Mouse (Mus musculus) NIH3T3 (cell line): Measurements from ENCODE around the gene Rad51b.
A peak's percentile ranks its signal among the peaks of the same experiment; 100 is the strongest.

Experiments
- DNase-seq: peaks from one replicate; pipeline ENCODE4 v3.0.0-alpha.2; 2012; ENCODE audit warnings: low read depth

Rad51b gene

DNA sequence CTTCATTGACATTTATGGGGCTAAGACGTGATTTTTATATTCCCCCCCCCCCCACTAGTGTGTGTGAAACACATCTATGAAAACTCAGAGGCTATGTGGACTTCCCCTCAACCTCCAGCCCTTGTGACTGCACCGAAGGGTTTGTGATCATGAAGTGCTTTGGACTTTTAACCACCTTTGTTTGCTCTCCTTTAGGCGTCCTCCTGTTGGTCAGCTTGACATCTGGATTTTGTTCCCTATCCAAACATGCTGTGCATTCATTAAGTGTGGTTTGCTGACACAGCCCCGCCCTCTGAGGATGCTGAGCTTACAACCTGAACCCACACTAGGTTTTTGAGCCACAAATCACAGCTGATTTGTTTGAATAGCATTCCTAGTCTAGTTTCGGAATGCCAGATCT lies 502.3 kb downstream of the Rad51b start:
- no peak for DNase-seq

DNA sequence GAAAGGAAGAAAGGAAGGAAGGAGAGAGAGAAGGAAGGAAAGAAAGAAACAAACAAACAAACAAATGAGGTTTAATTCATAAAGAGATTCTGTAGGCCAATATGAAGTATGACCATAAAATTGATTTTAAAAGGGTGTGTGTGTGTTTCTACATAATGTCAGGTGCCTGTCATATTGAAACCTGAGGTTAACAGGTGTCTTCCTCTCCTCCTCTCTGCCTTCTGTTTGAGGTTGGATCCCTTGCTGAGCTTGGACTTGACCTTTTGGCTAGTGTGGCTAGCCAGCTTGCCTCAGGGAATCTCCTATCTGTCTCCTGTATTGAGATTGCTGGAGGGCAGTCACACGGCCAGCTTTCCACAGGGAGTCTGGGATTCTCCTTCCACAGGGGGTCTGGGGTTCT lies 506.6 kb downstream of the Rad51b start:
- DNase-seq, result no peak

DNA sequence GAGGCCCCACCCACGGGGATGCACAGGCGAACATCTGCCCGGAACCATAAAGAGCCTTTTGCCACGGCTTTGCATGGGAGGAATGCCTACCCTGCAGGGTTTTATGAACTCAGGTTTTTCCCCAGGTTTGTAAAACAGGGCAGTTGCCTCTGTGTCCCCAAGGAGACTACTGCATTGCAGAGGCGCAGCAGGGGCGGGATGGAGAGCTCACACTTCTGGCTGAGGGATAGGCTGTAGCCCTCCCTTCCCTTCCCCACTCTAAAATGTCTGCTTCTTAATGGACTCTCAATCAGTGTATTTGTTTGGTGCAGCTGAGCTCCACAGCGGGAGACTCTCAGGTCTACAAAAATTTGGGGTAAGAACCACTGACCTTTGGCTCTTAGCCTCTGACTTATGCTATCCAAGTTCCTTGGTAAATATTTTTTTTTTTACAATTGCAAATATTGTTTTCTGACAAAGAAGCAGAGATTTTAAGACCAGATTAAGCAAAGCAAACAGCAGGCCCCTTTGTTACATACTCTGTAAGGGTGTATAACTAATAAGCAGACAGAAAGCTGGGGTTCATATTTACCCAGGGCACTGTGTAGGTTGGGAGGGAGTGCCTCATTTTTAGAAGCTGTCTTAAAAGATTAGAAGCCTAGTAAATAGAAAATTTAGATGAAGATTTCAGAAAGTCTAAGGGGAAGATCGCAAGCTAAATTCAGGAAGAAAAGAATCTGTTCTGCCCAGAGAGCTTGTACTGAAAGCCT lies 507.9 kb downstream of the Rad51b start:
- no peak for DNase-seq

DNA sequence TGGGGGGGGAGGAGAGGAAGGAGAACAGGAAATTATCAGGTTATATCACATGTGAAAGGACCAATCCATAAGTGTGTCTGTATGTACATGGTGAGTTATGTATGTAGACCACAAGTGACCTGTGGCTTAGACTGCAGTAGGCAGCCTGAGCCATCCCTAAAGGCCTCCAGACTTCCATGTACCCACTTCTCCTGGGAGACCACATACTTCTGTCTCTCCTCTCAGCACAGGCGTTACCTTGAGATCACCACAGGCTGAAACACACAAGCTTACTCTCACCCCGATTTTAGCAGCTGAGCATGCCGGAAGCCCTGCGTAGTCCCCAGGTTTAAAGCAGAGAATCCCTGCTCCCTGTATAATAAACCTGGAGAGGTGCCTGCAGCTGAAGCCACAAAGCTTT lies 509.9 kb downstream of the Rad51b start:
- no peak for DNase-seq

DNA sequence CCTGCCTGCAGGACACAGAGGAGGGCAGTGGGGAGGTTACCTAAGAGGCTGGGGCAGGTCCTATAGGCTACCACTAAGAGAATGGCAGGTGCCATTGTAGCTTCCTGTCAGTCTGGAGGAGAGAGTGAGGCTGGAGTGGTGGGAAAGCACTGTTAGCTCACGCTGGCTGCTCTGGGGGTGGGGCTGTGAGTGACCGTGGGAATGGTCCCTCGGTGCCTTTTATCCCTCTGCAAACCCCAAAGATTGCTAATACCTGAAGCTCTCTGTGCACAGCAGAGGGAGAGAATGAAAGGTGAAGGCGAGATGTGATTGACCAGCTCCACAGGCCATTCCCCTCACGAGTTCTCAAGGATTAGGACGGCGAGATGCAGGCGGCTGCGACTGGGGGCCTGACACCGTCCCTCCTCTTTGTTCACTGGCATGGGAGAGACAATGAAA lies 510.3 kb downstream of the Rad51b start:
- no peak for DNase-seq

DNA sequence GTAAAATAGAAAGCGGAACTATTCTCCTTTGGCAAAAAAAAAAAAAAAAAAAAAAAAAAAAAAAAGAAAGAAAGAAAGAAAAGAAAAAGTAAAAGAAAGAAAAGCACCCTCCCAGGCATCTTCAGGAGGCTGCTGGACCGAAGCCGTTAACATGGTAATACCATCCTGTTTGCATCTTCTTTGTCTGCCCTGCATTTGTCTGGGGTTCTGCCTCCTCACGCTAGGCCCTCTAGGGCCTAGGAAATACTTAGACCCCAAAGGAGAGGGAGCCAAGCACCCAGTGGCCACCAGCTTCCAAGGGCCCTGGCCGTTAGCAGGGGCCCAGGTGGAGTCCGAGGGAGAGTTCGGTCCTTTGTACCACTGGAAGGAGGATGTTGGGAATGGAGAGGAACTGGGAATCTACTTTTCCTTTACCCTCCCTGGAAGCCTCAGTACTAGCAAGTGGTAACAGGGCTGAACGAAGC lies 510.9 kb downstream of the Rad51b start:
- DNase-seq, result no peak

DNA sequence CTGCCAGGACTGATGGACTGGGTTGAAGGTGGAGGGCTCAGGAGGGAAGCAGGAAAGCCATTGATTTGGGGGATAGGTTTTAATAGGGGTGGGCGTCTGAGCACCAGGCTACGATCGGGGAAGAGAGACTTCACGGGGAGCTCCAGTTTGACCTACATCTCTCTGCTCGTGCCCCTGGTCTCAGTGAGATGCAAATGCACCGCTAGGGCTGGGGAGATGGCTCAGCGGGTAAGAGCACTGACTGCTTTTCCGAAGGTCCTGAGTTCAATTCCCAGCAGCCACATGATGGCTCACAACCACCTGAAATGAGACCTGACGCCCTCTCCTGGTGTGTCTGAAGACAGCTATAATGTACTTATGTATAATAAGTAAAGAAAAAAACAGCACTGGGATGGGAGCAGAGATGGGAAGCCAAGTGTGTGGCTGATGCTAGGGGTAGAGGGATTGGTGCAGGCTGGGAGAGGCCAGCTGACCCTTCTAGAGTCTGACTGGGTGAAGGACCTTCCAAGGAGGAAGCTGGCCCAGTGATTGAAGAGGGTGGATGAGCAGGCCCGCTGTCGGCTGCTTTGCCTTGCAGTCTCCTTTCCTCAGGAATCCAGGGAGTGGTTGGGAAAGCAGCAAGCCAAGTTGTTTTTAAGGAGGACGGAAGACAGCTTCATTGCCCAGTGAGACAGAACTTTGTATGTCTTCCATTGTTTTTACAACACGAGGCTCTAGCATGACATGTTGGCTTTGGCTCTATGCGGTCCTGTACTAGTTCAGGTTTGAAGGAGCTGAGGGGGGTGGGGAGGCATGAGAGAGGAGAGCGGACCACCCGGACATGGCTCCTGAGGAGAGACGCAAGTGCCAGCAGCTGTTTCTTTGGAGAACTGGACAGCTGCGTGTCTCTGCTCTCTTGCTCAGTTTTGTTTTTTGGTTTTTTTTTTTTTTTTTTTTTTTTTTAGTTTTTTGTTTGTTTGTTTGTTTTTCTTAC lies 511.6 kb downstream of the Rad51b start:
- DNase-seq, result no peak

DNA sequence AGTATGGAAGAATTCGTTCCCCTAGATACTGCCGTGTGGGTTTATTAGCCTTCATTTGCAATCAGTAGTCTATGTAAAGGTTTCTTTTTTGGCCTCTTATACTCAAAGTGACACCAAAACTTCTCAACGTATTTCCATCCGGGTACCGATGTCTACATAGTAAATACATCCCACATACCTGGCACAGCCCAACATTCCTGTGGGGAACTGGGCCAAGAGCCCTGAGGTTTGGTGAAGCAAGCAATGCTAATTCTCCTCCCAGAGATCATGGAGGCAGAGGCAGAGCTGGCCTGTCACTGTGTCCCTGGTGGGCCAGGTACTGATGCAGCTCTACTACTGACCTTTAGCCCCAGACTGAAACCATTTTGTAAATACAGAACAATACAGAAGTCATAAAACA lies 512.4 kb downstream of the Rad51b start:
- peak; percentile 60 for DNase-seq

DNA sequence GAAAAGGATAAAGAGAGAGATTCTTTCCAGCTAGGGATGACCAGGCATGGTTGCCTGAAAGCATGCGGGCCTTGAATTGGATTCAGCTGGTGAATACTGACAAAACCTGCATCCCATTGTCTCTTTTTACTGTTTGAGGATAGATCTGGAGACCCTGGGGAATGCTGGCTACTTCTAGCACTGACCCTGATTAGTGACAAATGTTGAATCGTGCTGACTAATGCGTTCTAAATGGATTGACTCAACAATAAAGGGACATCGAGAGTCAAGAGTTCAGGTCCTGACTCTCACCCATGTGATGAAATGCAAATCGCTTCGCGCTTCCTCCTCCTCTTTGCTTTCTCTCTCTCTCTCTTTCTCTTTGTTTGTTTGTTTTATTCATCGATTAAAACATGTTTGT lies 515.3 kb downstream of the Rad51b start:
- DNase-seq, result peak; percentile 29

DNA sequence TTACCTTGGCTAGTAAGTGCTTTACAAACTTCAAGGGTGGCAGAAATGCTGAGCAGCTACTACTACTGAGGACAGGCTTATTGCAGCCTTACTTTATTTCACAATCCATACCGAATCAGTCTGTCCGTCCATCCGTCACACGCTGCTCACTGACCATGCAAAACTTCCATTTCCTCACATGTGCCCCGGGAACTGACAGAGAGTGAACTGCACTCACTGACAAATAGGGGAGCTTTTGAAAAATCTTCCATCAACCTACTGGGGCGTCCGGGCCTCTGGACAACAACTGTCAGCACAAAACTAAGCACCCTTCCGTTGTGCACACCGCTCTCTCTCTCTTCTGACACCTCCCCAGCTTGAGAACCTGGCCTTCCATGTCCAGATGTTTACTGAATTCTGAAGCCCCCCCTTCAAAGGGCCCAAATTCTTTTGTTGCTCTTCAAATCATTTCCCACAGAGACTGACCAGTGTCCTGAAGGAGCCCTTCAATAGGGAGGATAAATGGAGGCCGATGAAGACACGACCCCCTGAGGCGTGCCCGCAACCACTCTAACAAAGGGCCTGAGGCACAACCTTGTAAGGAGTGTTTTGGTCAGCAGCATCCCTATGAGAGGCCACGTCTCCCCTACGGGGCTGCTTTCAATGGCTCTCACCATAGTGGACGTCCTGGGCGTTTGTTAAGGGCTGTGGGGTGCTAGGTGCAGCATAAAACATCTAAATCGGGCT lies 515.9 kb downstream of the Rad51b start:
- no peak for DNase-seq

DNA sequence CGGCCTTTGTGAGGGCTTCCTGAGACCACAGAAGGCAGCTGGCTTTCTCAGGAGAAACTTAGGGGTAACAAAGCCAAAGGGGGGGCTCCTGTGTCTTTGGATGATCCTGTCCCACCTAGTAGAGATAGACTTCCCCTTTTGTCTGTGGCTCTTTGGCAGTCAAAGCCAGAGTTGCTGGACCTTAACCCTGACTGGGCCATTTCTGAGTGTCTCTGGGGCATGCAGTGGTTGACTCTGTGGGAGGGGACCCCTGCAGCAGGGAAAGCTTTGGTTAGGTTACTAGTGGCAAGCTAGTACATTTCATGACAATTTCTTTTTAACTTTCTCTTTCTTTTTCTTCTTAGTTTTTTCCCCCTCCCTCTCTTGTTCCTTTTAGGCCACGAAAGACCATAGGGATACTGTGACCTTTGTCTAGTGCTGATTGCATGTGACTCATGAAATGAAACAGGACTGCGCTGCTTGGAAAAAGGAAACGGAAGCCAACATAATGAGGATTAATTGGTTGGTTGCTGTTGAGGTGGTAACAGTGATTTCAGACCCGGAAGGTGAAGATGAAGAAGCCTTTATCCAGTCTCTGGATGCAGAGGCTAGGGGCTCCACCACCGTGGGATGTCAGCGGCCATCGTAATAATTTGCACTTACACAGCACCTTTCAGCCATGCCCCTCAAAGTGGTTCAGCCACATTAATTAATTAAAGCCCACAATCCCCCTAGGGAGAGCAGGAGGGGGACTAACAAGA lies 516.7 kb downstream of the Rad51b start:
- DNase-seq, result no peak

DNA sequence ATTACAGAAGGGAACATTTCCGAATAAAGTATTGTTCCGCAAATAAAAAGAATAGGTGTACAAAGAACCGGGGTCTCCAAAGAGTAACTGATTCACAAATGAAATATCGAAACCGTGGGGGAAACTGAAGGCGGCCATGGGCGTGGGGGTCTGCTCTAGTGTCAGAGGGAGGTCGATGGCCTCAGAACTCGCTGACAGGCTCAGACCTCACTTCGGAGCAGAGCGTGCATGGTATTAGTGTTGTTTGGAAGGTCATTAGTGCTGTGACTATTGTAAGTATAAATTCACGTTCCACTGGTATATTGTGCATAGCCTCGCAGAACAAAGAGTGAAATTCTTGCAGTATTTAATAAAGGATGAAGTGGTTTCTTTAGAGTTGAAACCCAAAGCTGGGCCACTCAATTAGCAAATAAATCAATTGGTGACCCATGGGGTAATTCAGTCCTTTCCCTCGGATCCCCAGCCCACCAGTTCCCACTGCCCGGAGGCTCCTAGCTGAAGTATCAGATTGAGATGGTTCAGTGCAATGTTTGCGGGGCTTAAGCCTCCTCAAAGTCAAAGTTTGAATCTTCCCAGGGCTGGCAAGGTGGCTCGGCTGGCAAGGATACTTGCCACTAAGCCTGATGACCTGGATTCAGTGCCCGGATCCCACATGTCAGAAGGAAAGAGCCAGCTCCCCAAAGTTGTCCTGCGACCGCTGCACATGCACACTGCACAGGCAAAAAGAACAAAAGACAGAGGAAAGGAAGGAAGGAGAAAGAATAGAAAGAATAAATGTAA lies 517.4 kb downstream of the Rad51b start:
- no peak for DNase-seq

DNA sequence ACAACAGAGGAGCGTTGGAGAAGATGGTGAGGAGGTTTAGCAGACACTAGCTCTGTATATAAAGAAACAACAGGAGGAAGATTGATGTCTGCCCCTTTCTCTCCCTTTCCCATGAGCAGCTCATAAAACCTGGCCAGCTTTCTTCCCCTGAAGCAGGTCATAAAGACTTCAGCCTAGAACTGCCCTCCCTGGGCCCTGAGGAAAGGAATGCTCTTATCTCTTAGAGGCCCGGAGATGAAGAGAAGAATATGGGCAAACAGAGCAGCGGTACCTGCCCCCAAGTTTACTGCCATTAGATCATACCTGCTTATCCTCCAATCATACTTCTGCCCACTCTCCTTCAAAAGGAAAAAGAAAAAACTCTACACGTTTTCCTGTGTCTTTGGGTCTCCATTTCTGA lies 519.2 kb downstream of the Rad51b start:
- no peak for DNase-seq

DNA sequence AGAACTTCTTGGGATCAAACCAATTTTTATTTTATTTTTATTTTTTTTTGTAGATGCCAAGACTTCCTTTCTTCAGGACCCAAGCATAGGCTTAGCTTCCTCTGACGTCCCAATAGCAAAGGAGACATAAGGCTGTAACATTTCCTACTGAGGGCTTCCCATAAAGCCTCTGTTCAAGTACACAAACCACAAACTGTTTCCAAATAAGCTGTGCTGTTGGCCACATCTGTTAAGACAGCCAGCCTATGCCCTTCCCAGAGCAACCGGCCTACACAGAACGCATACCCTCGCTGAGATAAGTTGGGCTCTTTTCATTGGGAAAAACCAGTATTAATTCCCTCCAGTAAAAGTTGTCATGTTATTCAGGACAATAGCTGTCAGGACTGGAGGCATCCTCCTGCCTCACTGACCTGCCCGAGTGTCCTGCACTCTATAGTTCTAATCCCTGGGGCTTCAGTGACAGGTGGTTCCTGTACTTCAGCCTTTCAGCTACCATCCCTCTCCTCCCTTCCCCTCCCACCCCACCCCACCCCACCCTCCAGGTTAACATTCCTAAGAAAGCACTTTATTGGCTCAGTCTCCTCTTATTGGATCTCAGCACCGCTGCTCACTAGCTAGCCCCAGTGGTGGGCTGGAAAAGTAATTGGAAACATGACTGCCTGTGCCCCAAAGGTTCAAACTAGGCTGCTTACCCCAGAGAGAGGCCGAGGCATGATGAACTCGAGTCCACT lies 523.3 kb downstream of the Rad51b start:
- DNase-seq, result no peak

DNA sequence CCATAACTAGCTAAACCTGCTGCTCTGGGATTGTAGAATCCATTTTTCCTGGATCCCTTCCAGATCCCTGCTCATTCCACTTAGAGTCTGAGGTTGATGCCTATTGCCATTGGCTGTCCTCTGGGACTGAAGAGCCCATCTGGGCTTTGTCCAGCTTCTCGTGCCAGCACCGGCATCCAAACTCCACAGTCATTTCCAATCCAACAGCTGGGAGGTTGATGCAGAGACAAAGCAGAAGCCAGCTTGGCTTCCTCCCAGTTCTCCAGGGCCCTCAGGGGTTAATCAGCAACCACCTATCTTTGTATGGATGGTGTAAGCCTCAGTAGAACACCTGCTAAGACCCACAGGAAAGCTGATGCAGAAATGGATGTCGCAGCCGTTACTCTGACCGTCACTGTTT lies 524.8 kb downstream of the Rad51b start:
- DNase-seq, result peak; percentile 45

DNA sequence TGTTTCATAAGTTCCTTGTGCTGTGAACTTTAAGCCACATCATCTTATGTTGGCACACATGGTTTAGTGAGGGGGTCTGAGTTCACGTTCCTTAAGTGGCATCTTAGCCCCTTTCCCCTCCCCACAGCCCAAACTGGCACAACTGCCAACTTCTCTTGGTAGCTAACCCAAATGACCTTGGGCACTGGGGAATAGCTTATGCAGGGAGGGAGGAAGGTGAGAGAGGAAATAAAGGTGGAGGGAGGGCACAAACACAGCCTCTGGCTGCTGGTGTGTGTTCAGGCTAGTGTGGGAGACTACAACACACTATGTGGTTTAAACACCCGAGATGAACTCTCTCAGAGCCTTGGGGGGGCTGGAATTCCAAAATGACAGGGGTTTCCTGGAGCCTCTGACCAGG lies 525.3 kb downstream of the Rad51b start:
- no peak for DNase-seq

DNA sequence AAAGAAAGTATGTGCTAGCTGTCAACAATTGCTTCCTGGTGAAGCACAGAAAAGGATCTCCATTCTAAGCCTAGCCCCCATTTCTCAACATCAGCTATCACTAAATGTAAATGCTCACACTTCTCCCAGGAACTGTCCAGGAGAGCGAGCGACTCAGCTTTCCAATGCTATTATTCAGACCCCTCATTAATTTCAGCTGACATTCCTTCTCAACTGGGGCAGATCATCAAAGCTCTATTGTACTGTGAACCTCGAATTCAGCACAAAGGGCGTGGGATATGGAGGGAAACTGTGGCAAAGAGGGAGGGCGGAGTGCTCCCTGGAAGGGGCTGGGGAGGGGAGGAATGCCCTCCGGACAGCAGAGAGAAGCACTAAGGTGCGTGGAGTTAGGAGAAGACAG lies 528.8 kb downstream of the Rad51b start:
- peak; percentile 62 for DNase-seq

DNA sequence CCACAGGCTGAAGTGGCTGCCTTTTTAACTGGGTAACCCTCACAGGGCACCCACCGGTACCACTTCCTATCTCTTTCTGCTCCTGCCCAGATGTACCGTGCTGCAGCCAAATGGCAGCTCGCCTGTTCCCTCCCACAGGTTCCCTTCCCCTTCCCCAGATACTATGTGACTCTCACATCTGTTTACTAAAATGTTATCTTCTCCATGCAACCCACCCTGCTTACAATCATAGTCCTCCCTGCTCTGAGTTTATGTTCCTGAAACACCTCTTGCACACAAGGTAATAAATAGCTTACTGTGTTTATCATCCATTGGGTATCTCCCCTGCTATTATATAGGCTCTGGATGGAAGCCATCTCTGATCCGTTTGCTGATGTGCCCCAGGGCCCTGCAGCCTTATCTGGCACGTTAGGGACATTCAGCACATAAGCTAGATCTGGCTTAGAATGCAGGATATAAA lies 530.2 kb downstream of the Rad51b start:
- no peak for DNase-seq

DNA sequence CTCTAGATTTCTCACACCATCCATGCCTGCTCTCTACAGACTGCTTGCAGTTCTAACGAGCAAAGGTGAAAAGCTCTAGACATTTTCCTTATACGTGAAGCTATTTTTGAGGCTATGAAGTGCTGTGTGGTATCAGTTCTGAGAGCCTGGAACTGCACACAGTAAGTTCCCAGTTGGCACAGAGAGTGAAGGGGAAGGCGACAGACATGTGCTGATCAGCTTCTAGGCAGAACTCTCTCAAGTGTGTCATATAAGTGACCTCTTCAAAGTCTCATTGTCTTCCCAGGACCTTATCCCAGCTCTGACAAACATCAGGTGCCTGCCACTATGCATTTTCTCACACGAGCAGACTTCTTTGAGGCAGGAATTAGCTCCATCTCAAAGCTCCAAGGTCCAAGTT lies 530.7 kb downstream of the Rad51b start:
- DNase-seq, result no peak

DNA sequence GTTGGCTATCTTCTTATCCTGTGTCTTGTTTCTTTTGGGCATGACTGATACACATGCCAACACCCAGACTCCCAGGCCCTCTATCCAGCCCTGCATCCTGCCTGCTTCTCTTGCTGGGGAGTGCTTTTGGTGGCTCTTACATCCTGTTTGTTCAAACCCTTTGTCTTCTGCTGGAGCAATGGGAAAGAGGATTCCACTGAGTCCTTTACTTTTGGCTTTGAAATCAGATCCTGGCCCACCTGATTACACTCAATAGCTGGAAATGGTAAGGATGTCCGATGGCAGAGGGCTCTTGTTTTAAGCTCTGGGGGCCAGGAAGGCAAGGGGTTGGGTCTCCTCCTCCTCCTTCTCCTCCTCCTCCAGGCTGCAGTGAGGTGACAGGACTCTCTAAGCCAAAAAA lies 533.6 kb downstream of the Rad51b start:
- DNase-seq, result no peak
